Mouse (Mus musculus) forebrain, embryonic 11.5 days (tissue): ENCODE data around the gene Kif26b. TPM values are rescaled to one million over a fixed set of nuclear protein-coding genes. Genes with fewer than 3 reads are reported as not detected.

Experiments
- ATAC-seq: fragments of 200-750 bp; cut with Nextera tagmentation; replicated peaks from 2 replicates; pipeline ENCODE4 v1.8.0; 2017; ENCODE audit warnings: moderate TSS enrichment; ENCODE audit not compliant: low FRiP score
- DNase-seq: peaks from one replicate; pipeline ENCODE4 v3.0.0-alpha.2; 2017; ENCODE audit warnings: low spot score
- H3K27ac ChIP-seq: fragments of 300-500 bp; sonication (generic); 2 replicates; pipeline ENCODE4 v1.5.1; 2014; ENCODE audit warnings: low read depth, low read length
- H3K27me3 ChIP-seq: fragments of 300-500 bp; sonication (generic); 2 replicates; pipeline ENCODE4 v1.6.1; 2014; ENCODE audit warnings: mild to moderate bottlenecking, low read length, mixed read lengths; ENCODE audit not compliant: control insufficient read depth, insufficient read depth
- H3K36me3 ChIP-seq: fragments of 300-500 bp; sonication (generic); 2 replicates; pipeline ENCODE4 v1.6.1; 2014; ENCODE audit warnings: mild to moderate bottlenecking, low read length, moderate library complexity, mixed read lengths; ENCODE audit not compliant: control insufficient read depth, insufficient read depth
- H3K4me1 ChIP-seq: fragments of 300-500 bp; sonication (generic); replicated peaks from 2 replicates; pipeline ENCODE4 v1.6.1; 2014; ENCODE audit warnings: low read length, mixed read lengths; ENCODE audit not compliant: control insufficient read depth, insufficient read depth
- H3K4me2 ChIP-seq: fragments of 300-500 bp; sonication (generic); 2 replicates; pipeline ENCODE4 v1.6.1; 2014; ENCODE audit warnings: low read depth, mild to moderate bottlenecking, low read length, moderate library complexity, mixed read lengths; ENCODE audit not compliant: severe bottlenecking
- H3K4me3 ChIP-seq: fragments of 300-500 bp; sonication (generic); 2 replicates; pipeline ENCODE4 v1.5.1; 2014; ENCODE audit warnings: low read depth, low read length
- H3K9ac ChIP-seq: fragments of 300-500 bp; sonication (generic); 2 replicates; pipeline ENCODE4 v1.6.1; 2014; ENCODE audit warnings: low read length
- H3K9me3 ChIP-seq: fragments of 300-500 bp; sonication (generic); 2 replicates; pipeline ENCODE4 v1.6.1; 2016; ENCODE audit warnings: low read length, mixed read lengths; ENCODE audit not compliant: control insufficient read depth
- WGBS: fragments of 180-500 bp; shearing (Covaris S2); extraction: QIAGEN DNeasy Blood & Tissue Kit; methylation state at CpG from one replicate; pipeline ENCODE4 v1.1.7; 2014; 5-methylcytosine and 5-hydroxymethylcytosine counted together
- polyA plus RNA-seq: library from polyadenylated mRNA; unstranded; fragments of >200 nt; fragmentation: Nextera tagmentation; extraction: Ambion mirVana; gene quantifications from 2 replicates; pipeline ENCODE4 v1.2.1, GENCODE M21; 2014

The Kif26b gene
- polyA plus RNA-seq, 1 experiment from 2014 or later: 8.1 TPM

DNA sequence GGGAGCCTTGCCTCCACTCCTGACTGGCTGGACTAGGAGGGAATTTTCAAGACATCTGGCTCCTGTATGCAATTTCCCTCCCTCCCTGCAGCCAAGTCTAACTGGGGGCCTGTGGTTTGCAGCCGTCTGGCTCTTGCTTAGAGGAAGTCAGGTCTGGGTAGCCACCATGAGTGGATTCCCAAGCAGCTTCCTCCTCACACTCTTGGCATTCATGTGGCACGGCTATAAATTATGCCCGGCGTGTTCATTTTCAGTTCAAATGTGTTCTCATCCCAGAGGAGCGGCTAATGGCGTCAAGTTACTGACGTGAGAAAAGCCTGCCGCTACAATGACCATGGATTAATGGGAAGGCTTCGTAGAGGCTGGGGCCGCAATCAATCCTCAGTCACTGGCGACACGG lies 424.0 kb downstream of the Kif26b start:
- Histone ChIP-seq H3K36me3 (no peaks in the 10 kb centered on the region), H3K27ac (no peak overlapping the region), H3K4me1 (no peaks in the 10 kb centered on the region), H3K9me3 (0 out of 2 replicates have a peak, but pooled peaks cover 3% of the 10 kb centered on the region), H3K4me2 (no peak overlapping the region), H3K9ac (no peak overlapping the region), H3K4me3 (no peak overlapping the region), H3K27me3 (no peaks in the 10 kb centered on the region)
- no peak for ATAC-seq
- 85% methylated on average over 12 of the region's 12 CpGs for WGBS
- no peak for DNase-seq

DNA sequence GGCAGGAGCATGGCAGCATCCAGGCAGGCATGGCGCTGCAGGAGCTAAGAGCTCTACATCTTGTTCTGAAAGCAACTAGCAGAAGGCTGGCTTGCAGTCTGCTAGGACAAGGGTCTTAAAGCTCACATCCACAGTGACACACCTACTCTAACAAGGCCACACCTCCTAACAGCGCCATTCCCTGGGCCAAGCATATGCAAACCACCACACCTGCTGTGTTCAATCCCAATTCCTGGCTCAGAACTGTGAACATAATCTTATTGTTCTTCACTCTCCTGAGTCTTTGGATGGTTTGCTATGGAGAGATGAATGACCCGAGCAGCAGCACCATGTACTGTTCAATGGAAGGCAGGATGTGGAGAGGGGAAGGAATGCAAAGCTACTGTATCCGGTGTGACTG lies 429.7 kb downstream of the Kif26b start:
- WGBS: 87% methylated on average over 4 of the region's 4 CpGs
- H3K27ac ChIP-seq: no peak overlapping the region
- no peaks in the 10 kb centered on the region for H3K9me3 ChIP-seq
- H3K36me3 ChIP-seq: no peaks in the 10 kb centered on the region
- no peak overlapping the region for H3K4me3 ChIP-seq
- peak; percentile 37 for DNase-seq
- ATAC-seq: no peak
- H3K9ac ChIP-seq: no peak overlapping the region
- no peaks in the 10 kb centered on the region for H3K4me1 ChIP-seq
- H3K4me2 ChIP-seq: no peak overlapping the region
- no peaks in the 10 kb centered on the region for H3K27me3 ChIP-seq

DNA sequence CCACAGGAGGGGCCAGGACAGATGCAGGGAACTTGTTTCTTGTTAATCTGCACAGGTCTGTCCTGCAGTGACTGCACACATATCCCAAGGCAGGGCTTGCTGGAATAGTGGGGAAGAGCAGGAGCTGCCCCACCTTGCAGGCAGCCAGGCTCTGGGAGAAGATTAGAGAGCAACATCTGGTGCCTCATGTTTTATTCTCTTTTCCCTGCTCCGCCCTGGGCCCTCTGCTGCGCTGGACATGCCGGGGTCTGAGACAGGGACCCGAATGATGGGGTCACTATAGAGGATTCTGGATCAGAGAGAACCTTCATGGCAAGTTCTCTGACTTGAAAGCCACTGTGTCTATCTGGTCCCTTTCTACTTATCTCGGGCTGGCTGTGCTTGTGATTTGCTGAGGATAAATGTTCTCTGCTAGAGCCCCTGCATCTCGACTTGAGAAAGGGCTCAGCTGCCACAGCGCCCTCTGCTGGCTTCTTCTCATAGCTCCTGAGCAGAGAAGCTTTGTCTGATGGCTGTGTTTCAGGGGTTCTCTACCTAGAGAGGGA lies 431.2 kb downstream of the Kif26b start:
- ATAC-seq (peak; percentile 67; the same call in 1 of the 2 replicates), DNase-seq (peak; percentile 92)
- Histone ChIP-seq H3K4me3 (no peak overlapping the region), H3K4me1 (no peaks in the 10 kb centered on the region), H3K27me3 (no peaks in the 10 kb centered on the region), H3K27ac (no peak overlapping the region), H3K9me3 (no peaks in the 10 kb centered on the region), H3K36me3 (no peaks in the 10 kb centered on the region), H3K4me2 (no peak overlapping the region), H3K9ac (no peak overlapping the region)
- WGBS: 51% methylated on average over 7 of the region's 7 CpGs

DNA sequence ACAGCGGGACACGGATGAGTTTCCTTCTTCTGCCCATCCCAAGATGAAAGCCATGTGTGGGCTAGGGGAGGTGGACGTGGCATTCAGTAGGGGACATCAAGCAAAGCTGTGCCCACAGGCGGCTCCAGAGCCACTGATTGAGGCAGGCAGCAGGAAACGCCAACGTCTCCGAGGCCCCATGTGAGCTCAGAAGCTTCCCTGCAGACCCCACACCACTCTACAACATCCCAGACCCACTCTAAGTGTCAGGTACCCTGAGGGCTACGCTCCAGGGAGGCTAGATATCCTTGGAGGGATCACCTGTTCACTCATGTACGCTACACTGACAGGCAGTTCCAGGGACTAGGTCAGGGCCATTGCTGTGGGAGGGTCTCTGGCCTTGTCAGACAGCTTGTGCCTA lies 432.7 kb downstream of the Kif26b start:
- H3K36me3 ChIP-seq: no peaks in the 10 kb centered on the region
- peak; percentile 50 for DNase-seq
- no peak overlapping the region for H3K27ac ChIP-seq
- ATAC-seq: no peak
- no peaks in the 10 kb centered on the region for H3K27me3 ChIP-seq
- 81% methylated on average over 9 of the region's 9 CpGs for WGBS
- H3K4me1 ChIP-seq: no peaks in the 10 kb centered on the region
- no peaks in the 10 kb centered on the region for H3K9me3 ChIP-seq
- H3K9ac ChIP-seq: no peak overlapping the region
- H3K4me3 ChIP-seq: no peak overlapping the region
- no peak overlapping the region for H3K4me2 ChIP-seq

DNA sequence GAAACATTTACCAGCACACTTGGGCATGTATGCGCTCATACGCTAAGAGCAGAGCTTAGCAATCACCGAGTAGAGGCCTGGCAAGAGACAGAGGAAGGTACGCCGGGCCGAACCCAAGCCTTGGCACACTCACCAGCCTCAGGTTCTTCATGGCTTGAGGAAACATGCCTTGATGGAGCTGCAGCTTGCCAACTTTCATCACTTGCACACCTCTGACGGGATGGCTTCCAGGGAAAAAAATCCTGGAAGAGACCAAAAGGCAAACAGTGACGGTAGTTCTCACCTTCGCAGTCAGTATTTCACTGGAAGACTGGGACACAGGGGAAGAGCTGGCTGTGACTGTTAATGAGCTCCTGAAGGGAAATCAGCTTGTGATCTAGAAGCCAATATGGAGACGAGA lies 443.1 kb downstream of the Kif26b start:
- H3K9ac ChIP-seq: no peak overlapping the region
- DNase-seq (peak; percentile 6), ATAC-seq (no peak)
- H3K9me3 ChIP-seq: no peaks in the 10 kb centered on the region
- no peak overlapping the region for H3K4me3 ChIP-seq
- 92% methylated on average over 10 of the region's 10 CpGs for WGBS
- H3K27ac ChIP-seq: no peak overlapping the region
- H3K4me1 ChIP-seq: no peaks in the 10 kb centered on the region
- H3K4me2 ChIP-seq: no peak overlapping the region
- H3K27me3 ChIP-seq: no peaks in the 10 kb centered on the region
- H3K36me3 ChIP-seq: no peaks in the 10 kb centered on the region

DNA sequence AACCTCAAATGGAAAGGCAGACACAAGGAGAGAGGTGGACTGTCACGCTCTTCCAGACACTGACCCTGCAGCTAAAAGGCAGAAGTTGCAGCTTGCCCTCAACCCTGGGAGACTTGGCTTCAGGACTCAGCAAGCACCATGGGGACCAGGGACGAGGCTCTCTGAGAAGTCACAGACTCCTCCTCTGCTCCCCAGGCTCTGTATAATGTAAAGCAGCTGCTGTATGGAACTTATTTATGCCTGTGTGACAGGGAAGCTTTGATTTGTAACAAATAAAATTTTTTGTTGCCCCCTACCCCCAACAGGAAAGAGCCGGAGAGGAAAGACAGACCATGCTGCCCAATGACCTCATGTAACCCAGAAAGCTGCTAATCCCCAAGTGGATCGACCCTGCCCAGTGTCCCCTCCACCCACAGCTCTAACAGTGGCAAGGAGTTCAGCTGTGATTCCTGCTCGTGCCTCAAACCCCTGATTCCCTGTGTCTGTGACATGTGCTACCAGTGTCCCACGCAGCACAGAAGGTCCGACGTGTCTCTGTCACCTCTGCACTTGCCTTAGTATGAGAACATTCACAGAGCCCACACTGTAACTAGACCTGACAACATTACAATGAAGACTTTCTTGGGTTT lies 449.8 kb downstream of the Kif26b start:
- H3K27me3 ChIP-seq: no peaks in the 10 kb centered on the region
- no peak for DNase-seq
- ATAC-seq: no peak
- H3K9me3 ChIP-seq: no peaks in the 10 kb centered on the region
- no peak overlapping the region for H3K4me2 ChIP-seq
- no peak overlapping the region for H3K27ac ChIP-seq
- no peaks in the 10 kb centered on the region for H3K4me1 ChIP-seq
- no peak overlapping the region for H3K4me3 ChIP-seq
- H3K9ac ChIP-seq: no peak overlapping the region
- WGBS: 60% methylated on average over 8 of the region's 8 CpGs
- H3K36me3 ChIP-seq: no peaks in the 10 kb centered on the region

DNA sequence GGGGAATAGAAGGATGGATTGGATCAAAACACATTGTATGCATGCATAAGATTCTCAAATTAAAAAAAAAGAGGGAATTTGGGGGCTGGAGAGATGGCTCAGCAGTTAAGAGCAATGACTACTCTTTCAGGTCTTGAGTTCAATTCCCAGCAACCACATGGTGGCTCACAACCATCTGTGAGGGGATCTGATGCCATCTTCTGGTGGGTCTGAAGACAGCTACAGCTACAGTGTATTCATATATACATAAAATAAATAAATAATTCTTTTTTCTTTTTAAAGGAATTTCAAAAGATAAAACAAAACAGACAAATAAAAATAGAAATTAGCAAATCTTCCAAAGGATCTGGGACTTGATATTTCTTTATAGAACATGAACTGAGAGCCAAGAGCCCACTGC lies 451.3 kb downstream of the Kif26b start:
- Histone ChIP-seq H3K4me1 (no peaks in the 10 kb centered on the region), H3K27me3 (no peaks in the 10 kb centered on the region), H3K9me3 (no peaks in the 10 kb centered on the region), H3K9ac (no peak overlapping the region), H3K27ac (no peak overlapping the region), H3K36me3 (no peaks in the 10 kb centered on the region), H3K4me2 (no peak overlapping the region), H3K4me3 (no peak overlapping the region)
- DNase-seq (no peak), ATAC-seq (no peak)

DNA sequence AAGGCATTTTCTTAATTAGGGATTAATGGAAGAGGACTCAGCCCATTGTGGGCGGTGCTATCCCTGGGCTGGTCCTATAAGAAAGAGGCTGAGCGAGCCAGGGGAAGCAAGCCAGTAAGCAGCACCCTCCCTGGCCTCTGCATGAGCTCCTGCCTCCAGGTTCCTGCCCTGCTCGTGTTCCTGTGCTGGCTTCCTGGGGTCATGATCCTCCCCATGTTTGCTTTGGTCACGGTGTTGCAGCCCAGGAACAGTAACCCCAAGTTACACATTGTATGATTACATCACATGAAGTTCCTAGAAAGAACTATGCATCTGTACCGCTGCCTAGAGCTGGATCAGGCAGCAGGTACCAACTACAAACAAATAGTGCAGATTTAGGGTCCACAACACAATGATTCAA lies 452.7 kb downstream of the Kif26b start:
- Histone ChIP-seq H3K27ac (no peak overlapping the region), H3K9me3 (no peaks in the 10 kb centered on the region), H3K4me3 (no peak overlapping the region), H3K4me1 (no peaks in the 10 kb centered on the region), H3K4me2 (no peak overlapping the region), H3K9ac (no peak overlapping the region), H3K36me3 (no peaks in the 10 kb centered on the region), H3K27me3 (no peaks in the 10 kb centered on the region)
- ATAC-seq: no peak
- no peak for DNase-seq
- WGBS: 63% methylated on average over 5 of the region's 5 CpGs

DNA sequence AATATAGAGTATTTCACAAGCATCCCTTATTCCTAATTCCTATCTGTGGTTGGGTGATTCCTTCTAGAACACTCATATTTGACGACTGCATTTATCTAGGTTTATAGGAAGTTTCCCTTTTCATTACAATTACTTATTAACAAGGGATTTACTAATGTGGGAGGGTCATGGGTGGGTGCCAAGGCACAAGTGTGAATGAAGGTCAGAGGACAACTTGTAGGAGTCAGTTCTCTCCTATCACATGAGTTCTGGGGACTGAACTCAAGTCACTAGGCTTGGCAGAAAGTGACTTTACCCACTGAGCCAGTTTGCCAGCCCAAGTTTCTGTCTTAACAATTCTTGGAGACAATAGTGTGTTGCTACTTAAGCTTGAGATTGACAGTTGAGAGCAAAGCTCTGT lies 459.3 kb downstream of the Kif26b start:
- Histone ChIP-seq H3K36me3 (no peaks in the 10 kb centered on the region), H3K4me3 (no peak overlapping the region), H3K9ac (no peak overlapping the region), H3K27ac (no peak overlapping the region), H3K4me1 (no peaks in the 10 kb centered on the region), H3K9me3 (no peaks in the 10 kb centered on the region), H3K27me3 (no peaks in the 10 kb centered on the region), H3K4me2 (no peak overlapping the region)
- ATAC-seq (no peak), DNase-seq (no peak)
- 89% methylated on average over 1 of the region's 1 CpGs for WGBS
